Mouse (Mus musculus): ENCODE data around the gene Celsr1. TPM values are rescaled to one million over a fixed set of nuclear protein-coding genes. Genes with fewer than 3 reads are reported as not detected.

The Celsr1 gene
- polyA plus RNA-seq, 1 experiment from 2014 or later, result 0.86 TPM

GRCm38 (mm10) chr15:86074171-86074937, 40.8 kb upstream of the Celsr1 start:
- peaks cover 43% of the 10 kb centered on the region for H3K4me1 ChIP-seq
- no peak overlapping the region for H3K4me3 ChIP-seq
- no peak overlapping the region for H3K27ac ChIP-seq
- no peak for DNase-seq (ENCODE audit: low spot score)
- 86% methylated on average over 16 of the region's 16 CpGs for WGBS
- H3K27me3 ChIP-seq (ENCODE audit: low read depth, poor library complexity, severe bottlenecking), result no peaks in the 10 kb centered on the region
- no peaks in the 10 kb centered on the region for H3K9me3 ChIP-seq (replicated peaks)
- H3K36me3 ChIP-seq, result 0 out of 2 replicates have a peak, but pooled peaks cover 3% of the 10 kb centered on the region

GRCm38 (mm10) chr15:86071166-86071565, 37.6 kb upstream of the Celsr1 start:
- DNase-seq (ENCODE audit: low spot score), result no peak
- Histone ChIP-seq H3K4me3 (no peak overlapping the region), H3K27ac (no peak overlapping the region), H3K9me3 (replicated peaks) (no peaks in the 10 kb centered on the region), H3K27me3 (ENCODE audit: low read depth, poor library complexity, severe bottlenecking) (no peaks in the 10 kb centered on the region), H3K36me3 (0 out of 2 replicates have a peak, but pooled peaks cover 3% of the 10 kb centered on the region), H3K4me1 (peaks cover 50% of the 10 kb centered on the region)
- 78% methylated on average over 1 of the region's 1 CpGs for WGBS

GRCm38 (mm10) chr15:86070368-86070767, 36.8 kb upstream of the Celsr1 start:
- Histone ChIP-seq H3K27ac (no peak overlapping the region), H3K9me3 (replicated peaks) (no peaks in the 10 kb centered on the region), H3K4me3 (no peak overlapping the region), H3K4me1 (peaks cover 45% of the 10 kb centered on the region), H3K36me3 (peaks cover 8% of the 10 kb centered on the region), H3K27me3 (ENCODE audit: low read depth, poor library complexity, severe bottlenecking) (no peaks in the 10 kb centered on the region)
- DNase-seq (ENCODE audit: low spot score), result no peak
- WGBS, result 76% methylated on average over 11 of the region's 11 CpGs

- H3K27ac ChIP-seq, result 0 out of 2 replicates have a peak overlapping the region, but pooled peaks have one; percentile 7
- H3K9me3 ChIP-seq (replicated peaks), result no peaks in the 10 kb centered on the region
- peaks cover 45% of the 10 kb centered on the region for H3K4me1 ChIP-seq
- H3K4me3 ChIP-seq, result no peak overlapping the region
- H3K27me3 ChIP-seq (ENCODE audit: low read depth, poor library complexity, severe bottlenecking), result no peaks in the 10 kb centered on the region
- WGBS, result 80% methylated on average over 10 of the region's 10 CpGs
- peaks cover 5% of the 10 kb centered on the region for H3K36me3 ChIP-seq
- no peak for DNase-seq (ENCODE audit: low spot score)
Measured at GRCm38 (mm10) chr15:86069011-86069791, 35.6 kb upstream of the Celsr1 start.

- Histone ChIP-seq H3K36me3 (peaks cover 5% of the 10 kb centered on the region), H3K4me3 (no peak overlapping the region), H3K9me3 (replicated peaks) (no peaks in the 10 kb centered on the region), H3K27me3 (ENCODE audit: low read depth, poor library complexity, severe bottlenecking) (no peaks in the 10 kb centered on the region), H3K4me1 (peaks cover 42% of the 10 kb centered on the region), H3K27ac (no peak overlapping the region)
- 84% methylated on average over 4 of the region's 4 CpGs for WGBS
- DNase-seq (ENCODE audit: low spot score), result no peak
Measured at GRCm38 (mm10) chr15:86067941-86068495, 34.4 kb upstream of the Celsr1 start.

GRCm38 (mm10) chr15:86067581-86067910, 34.0 kb upstream of the Celsr1 start:
- DNase-seq (ENCODE audit: low spot score), result no peak
- Histone ChIP-seq H3K27me3 (ENCODE audit: low read depth, poor library complexity, severe bottlenecking) (no peaks in the 10 kb centered on the region), H3K4me3 (no peak overlapping the region), H3K27ac (no peak overlapping the region), H3K36me3 (peaks cover 5% of the 10 kb centered on the region), H3K9me3 (replicated peaks) (no peaks in the 10 kb centered on the region), H3K4me1 (peaks cover 42% of the 10 kb centered on the region)
- 59% methylated on average over 6 of the region's 6 CpGs for WGBS

GRCm38 (mm10) chr15:86066836-86067580, 33.4 kb upstream of the Celsr1 start:
- Histone ChIP-seq H3K36me3 (peaks cover 5% of the 10 kb centered on the region), H3K27me3 (ENCODE audit: low read depth, poor library complexity, severe bottlenecking) (no peaks in the 10 kb centered on the region), H3K4me1 (peaks cover 42% of the 10 kb centered on the region), H3K9me3 (replicated peaks) (no peaks in the 10 kb centered on the region), H3K4me3 (no peak overlapping the region), H3K27ac (0 out of 2 replicates have a peak overlapping the region, but pooled peaks have one; percentile 42)
- DNase-seq (ENCODE audit: low spot score), result no peak
- 65% methylated on average over 14 of the region's 14 CpGs for WGBS

- DNase-seq (ENCODE audit: low spot score), result no peak
- Histone ChIP-seq H3K27me3 (ENCODE audit: low read depth, poor library complexity, severe bottlenecking) (no peaks in the 10 kb centered on the region), H3K36me3 (peaks cover 7% of the 10 kb centered on the region), H3K4me1 (peaks cover 49% of the 10 kb centered on the region), H3K9me3 (replicated peaks) (no peaks in the 10 kb centered on the region), H3K27ac (no peak overlapping the region), H3K4me3 (no peak overlapping the region)
- WGBS, result 92% methylated on average over 4 of the region's 4 CpGs
Measured at GRCm38 (mm10) chr15:86065367-86065766, 31.8 kb upstream of the Celsr1 start.

- Histone ChIP-seq H3K4me3 (no peak overlapping the region), H3K4me1 (peaks cover 50% of the 10 kb centered on the region), H3K36me3 (peaks cover 7% of the 10 kb centered on the region), H3K9me3 (replicated peaks) (no peaks in the 10 kb centered on the region), H3K27me3 (ENCODE audit: low read depth, poor library complexity, severe bottlenecking) (no peaks in the 10 kb centered on the region), H3K27ac (no peak overlapping the region)
- no peak for DNase-seq (ENCODE audit: low spot score)
- 83% methylated on average over 3 of the region's 3 CpGs for WGBS
Measured at GRCm38 (mm10) chr15:86064850-86065229, 31.3 kb upstream of the Celsr1 start.

GRCm38 (mm10) chr15:86064191-86064849, 30.7 kb upstream of the Celsr1 start:
- no peak overlapping the region for H3K4me3 ChIP-seq
- peaks cover 50% of the 10 kb centered on the region for H3K4me1 ChIP-seq
- no peaks in the 10 kb centered on the region for H3K9me3 ChIP-seq (replicated peaks)
- H3K27me3 ChIP-seq (ENCODE audit: low read depth, poor library complexity, severe bottlenecking), result no peaks in the 10 kb centered on the region
- no peak for DNase-seq (ENCODE audit: low spot score)
- whole genome bisulfite sequencing, result 87% methylated on average over 8 of the region's 8 CpGs
- peaks cover 7% of the 10 kb centered on the region for H3K36me3 ChIP-seq
- H3K27ac ChIP-seq, result no peak overlapping the region

- Histone ChIP-seq H3K4me3 (no peak overlapping the region), H3K27me3 (ENCODE audit: low read depth, poor library complexity, severe bottlenecking) (peaks cover 5% of the 10 kb centered on the region; the same call in 1 of the 2 replicates), H3K27ac (peak overlapping the region; percentile 34; the same call in 1 of the 2 replicates), H3K4me1 (peaks cover 45% of the 10 kb centered on the region), H3K9me3 (replicated peaks) (no peaks in the 10 kb centered on the region), H3K36me3 (peaks cover 7% of the 10 kb centered on the region)
- DNase-seq (ENCODE audit: low spot score), result no peak
- 72% methylated on average over 6 of the region's 6 CpGs for WGBS
Measured at GRCm38 (mm10) chr15:86061848-86062481, 28.4 kb upstream of the Celsr1 start.

GRCm38 (mm10) chr15:86061221-86061620, 27.6 kb upstream of the Celsr1 start:
- H3K27me3 ChIP-seq (ENCODE audit: low read depth, poor library complexity, severe bottlenecking), result peaks cover 5% of the 10 kb centered on the region; the same call in 1 of the 2 replicates
- H3K27ac ChIP-seq, result peak overlapping the region; percentile 34; the same call in 1 of the 2 replicates
- peaks cover 7% of the 10 kb centered on the region for H3K36me3 ChIP-seq
- no peak overlapping the region for H3K4me3 ChIP-seq
- WGBS, result 82% methylated on average over 7 of the region's 7 CpGs
- DNase-seq (ENCODE audit: low spot score), result no peak
- no peaks in the 10 kb centered on the region for H3K9me3 ChIP-seq (replicated peaks)
- peaks cover 43% of the 10 kb centered on the region for H3K4me1 ChIP-seq

Measured in limb, embryonic 10.5 days (tissue).